Mouse (Mus musculus) limb, embryonic 14.5 days (tissue): ENCODE data around the gene Ube2s. TPM values are rescaled to one million over a fixed set of nuclear protein-coding genes. Genes with fewer than 3 reads are reported as not detected.

Source experiments
- ATAC-seq: fragments of 200-750 bp; cut with Nextera tagmentation; 2 replicates; pipeline ENCODE4 v1.8.0; 2017; ENCODE audit warnings: low read depth, moderate number of reproducible peaks, moderate TSS enrichment; ENCODE audit not compliant: low FRiP score
- DNase-seq: peaks from one replicate; pipeline ENCODE4 v3.0.0-alpha.2; 2015; ENCODE audit warnings: low spot score
- H3K27ac ChIP-seq: fragments of 300-500 bp; sonication (generic); replicated peaks from 2 replicates; pipeline ENCODE4 v1.5.1; 2014; ENCODE audit warnings: low read depth, mild to moderate bottlenecking, low read length, moderate library complexity, mixed read lengths
- H3K27me3 ChIP-seq: fragments of 300-500 bp; sonication (generic); 2 replicates; pipeline ENCODE4 v1.6.1; 2014; ENCODE audit warnings: low read length, mixed read lengths; ENCODE audit not compliant: control insufficient read depth, insufficient read depth
- H3K36me3 ChIP-seq: fragments of 300-500 bp; sonication (generic); 2 replicates; pipeline ENCODE4 v1.6.1; 2014; ENCODE audit warnings: mild to moderate bottlenecking, low read length, moderate library complexity, mixed read lengths; ENCODE audit not compliant: control insufficient read depth, insufficient read depth
- H3K4me1 ChIP-seq: fragments of 300-500 bp; sonication (generic); 2 replicates; pipeline ENCODE4 v1.6.1; 2014; ENCODE audit warnings: antibody characterized with exemption, low read length, mixed read lengths; ENCODE audit not compliant: control insufficient read depth, insufficient read depth
- H3K4me2 ChIP-seq: fragments of 300-500 bp; sonication (generic); replicated peaks from 2 replicates; pipeline ENCODE4 v1.6.1; 2014; ENCODE audit warnings: low read depth, mild to moderate bottlenecking, low read length, moderate library complexity; ENCODE audit not compliant: severe bottlenecking
- H3K4me3 ChIP-seq: fragments of 300-500 bp; sonication (generic); replicated peaks from 2 replicates; pipeline ENCODE4 v1.5.1; 2014; ENCODE audit warnings: low read length
- H3K9ac ChIP-seq: fragments of 300-500 bp; sonication (generic); 2 replicates; pipeline ENCODE4 v1.6.1; 2014; ENCODE audit warnings: mild to moderate bottlenecking, low read depth, low read length, moderate library complexity; ENCODE audit not compliant: severe bottlenecking
- H3K9me3 ChIP-seq: fragments of 300-500 bp; sonication (generic); 2 replicates; pipeline ENCODE4 v1.6.1; 2016; ENCODE audit warnings: low read length; ENCODE audit not compliant: control insufficient read depth
- POLR2A ChIP-seq: fragments of 200-500 bp; IDR thresholded peaks from 2 replicates; pipeline ENCODE4 v1.8.0; 2012; ENCODE audit warnings: inconsistent platforms, mild to moderate bottlenecking, moderate library complexity, borderline replicate concordance; ENCODE audit not compliant: insufficient read depth, insufficient read length; ENCODE audit errors: extremely low read depth
- WGBS: fragments of 180-500 bp; shearing (Covaris S2); extraction: QIAGEN DNeasy Blood & Tissue Kit; methylation state at CpG from one replicate; pipeline ENCODE4 v1.1.7; 2014; 5-methylcytosine and 5-hydroxymethylcytosine counted together
- polyA plus RNA-seq, 2 experiments: library from polyadenylated mRNA; depleted of rRNA in 1 of 2; stranded (reverse) in 1 of 2; unstranded in 1 of 2; fragments of >200 nt; fragmentation: Nextera tagmentation in 1 of 2; extraction: Ambion mirVana in 1 of 2; gene quantifications; 2 replicates each; pipeline versions ENCODE4 v1.2.1 to v1.2.3; 2012 to 2014

Ube2s gene
- polyA plus RNA-seq, 2 experiments, result 366 to 515 TPM

- Histone ChIP-seq H3K4me2 (peak within 1 kb of the TSS; percentile 81), H3K27me3 (peaks cover 49% of the 10 kb centered on the region), H3K27ac (no peak within 1 kb of the TSS), H3K9ac (peak within 1 kb of the TSS; percentile 38), H3K4me3 (peak within 1 kb of the TSS; percentile 42), H3K9me3 (no peaks in the 10 kb centered on the region), H3K4me1 (peaks cover 11% of the 10 kb centered on the region), H3K36me3 (no peaks in the 10 kb centered on the region)
- no peak for TF ChIP-seq POLR2A
- DNase-seq (no peak), ATAC-seq (0 out of 2 replicates have a peak, but pooled peaks have one; percentile 28)
- 1% methylated on average over 40 of the region's 41 CpGs for WGBS
Observed at GRCm38 (mm10) chr7:4844245-4844916, 32.0 kb upstream of the Ube2s start, which contains the start of gene Shisa7. Shisa7 (minus strand) TSS chr7:4844696.

DNA sequence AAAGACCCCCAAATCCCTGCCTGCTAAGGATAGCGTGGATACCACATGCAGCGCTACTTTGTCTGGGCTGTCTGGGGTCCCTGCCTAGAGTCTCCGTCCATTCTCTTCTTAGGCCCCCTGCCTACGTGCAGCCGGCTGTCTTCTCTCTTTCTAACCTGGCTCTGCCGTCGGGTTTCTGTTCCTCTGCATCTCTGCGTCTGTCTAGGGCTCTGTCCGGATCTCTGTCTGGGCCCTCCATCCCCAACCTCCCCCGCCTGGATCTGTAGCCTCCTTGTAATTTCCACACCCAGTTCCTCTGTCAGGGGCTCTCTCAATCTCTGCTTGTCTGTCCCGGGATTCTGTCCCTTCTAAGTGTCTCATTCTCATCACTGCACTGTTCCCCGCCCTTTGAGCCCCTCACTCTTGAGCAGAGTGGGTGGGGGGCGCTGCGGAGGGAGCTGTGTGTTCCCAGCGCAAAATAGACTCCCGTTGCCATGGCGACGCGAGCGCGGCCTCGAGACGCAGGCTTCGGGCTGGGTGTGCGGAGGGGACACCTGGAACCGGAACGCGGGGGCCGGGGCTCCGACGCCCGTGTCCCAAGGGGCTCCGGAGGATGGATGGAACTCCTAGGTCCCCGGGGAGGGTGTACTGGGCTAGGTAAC is 31.3 kb upstream of the Ube2s start:
- Histone ChIP-seq H3K4me1 (peaks cover 11% of the 10 kb centered on the region), H3K27ac (no peak overlapping the region), H3K9me3 (no peaks in the 10 kb centered on the region), H3K27me3 (peaks cover 53% of the 10 kb centered on the region), H3K36me3 (no peaks in the 10 kb centered on the region), H3K4me2 (peak overlapping the region; percentile 81), H3K9ac (peak overlapping the region; percentile 38; the same call in 1 of the 2 replicates), H3K4me3 (peak overlapping the region; percentile 42)
- under 1% methylated on average over 34 of the region's 34 CpGs for WGBS
- TF ChIP-seq POLR2A, result no peak
- DNase-seq, result no peak
- 0 out of 2 replicates have a peak, but pooled peaks have one; percentile 17 for ATAC-seq

GRCm38 (mm10) chr7:4842634-4843131 is 30.3 kb upstream of the Ube2s start:
- no peak for TF ChIP-seq POLR2A
- peak; percentile 62 for ATAC-seq
- no peak overlapping the region for H3K27ac ChIP-seq
- peak overlapping the region; percentile 25 for H3K4me2 ChIP-seq
- peaks cover 57% of the 10 kb centered on the region for H3K27me3 ChIP-seq
- H3K36me3 ChIP-seq, result no peaks in the 10 kb centered on the region
- H3K4me1 ChIP-seq, result peaks cover 11% of the 10 kb centered on the region
- H3K9me3 ChIP-seq, result no peaks in the 10 kb centered on the region
- 1% methylated on average over 16 of the region's 16 CpGs for WGBS
- DNase-seq, result peak; percentile 49
- H3K9ac ChIP-seq, result no peak overlapping the region
- peak overlapping the region; percentile 7; the same call in 1 of the 2 replicates for H3K4me3 ChIP-seq

DNA sequence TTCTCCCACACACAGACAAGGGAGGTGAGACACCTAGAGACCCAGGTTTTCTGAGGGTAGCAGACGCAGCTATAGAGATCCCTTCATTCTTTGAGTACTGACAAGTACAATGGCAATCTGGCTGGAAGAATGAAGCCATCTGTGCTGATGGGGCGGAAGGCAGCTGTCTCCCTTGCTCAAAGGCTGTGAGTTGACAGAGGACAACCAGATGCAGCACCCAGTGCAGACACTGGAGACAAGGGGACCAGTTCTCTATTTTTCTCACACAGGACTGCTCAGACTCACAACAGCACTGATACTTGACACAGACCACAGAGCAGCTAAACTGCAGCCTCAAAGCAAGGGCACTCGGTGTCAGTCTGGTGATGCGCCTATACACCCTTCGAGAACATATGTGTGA is 29.7 kb upstream of the Ube2s start:
- no peak for DNase-seq
- Histone ChIP-seq H3K27ac (no peak overlapping the region), H3K4me3 (peak overlapping the region; percentile 7; the same call in 1 of the 2 replicates), H3K4me2 (no peak overlapping the region), H3K4me1 (peaks cover 11% of the 10 kb centered on the region), H3K9ac (no peak overlapping the region), H3K27me3 (peaks cover 63% of the 10 kb centered on the region), H3K9me3 (no peaks in the 10 kb centered on the region), H3K36me3 (no peaks in the 10 kb centered on the region)
- WGBS, result 59% methylated on average over 5 of the region's 5 CpGs
- ATAC-seq, result no peak
- no peak for TF ChIP-seq POLR2A

GRCm38 (mm10) chr7:4837639-4838038 is 25.2 kb upstream of the Ube2s start:
- peaks cover 60% of the 10 kb centered on the region for H3K27me3 ChIP-seq
- no peaks in the 10 kb centered on the region for H3K9me3 ChIP-seq
- ATAC-seq, result no peak
- no peak for TF ChIP-seq POLR2A
- H3K4me2 ChIP-seq, result no peak overlapping the region
- H3K9ac ChIP-seq, result no peak overlapping the region
- no peak for DNase-seq
- no peak overlapping the region for H3K4me3 ChIP-seq
- 25% methylated on average over 1 of the region's 1 CpGs for WGBS
- no peak overlapping the region for H3K27ac ChIP-seq
- H3K36me3 ChIP-seq, result no peaks in the 10 kb centered on the region
- peaks cover 4% of the 10 kb centered on the region; the same call in 1 of the 2 replicates for H3K4me1 ChIP-seq
